Mouse (Mus musculus) heart, embryonic 13.5 days (tissue): ENCODE results near the gene Serbp1. TPM values are rescaled to one million over a fixed set of nuclear protein-coding genes. Genes with fewer than 3 reads are reported as not detected.

ENCODE experiments used
- ATAC-seq: fragments of 200-750 bp; cut with Nextera tagmentation; 2 replicates; pipeline ENCODE4 v1.8.0; 2017; ENCODE audit warnings: moderate TSS enrichment; ENCODE audit not compliant: insufficient number of reproducible peaks, low FRiP score, low TSS enrichment; ENCODE audit errors: extremely low read depth
- H3K27ac ChIP-seq: fragments of 300-500 bp; sonication (generic); replicated peaks from 2 replicates; pipeline ENCODE4 v1.5.1; 2015; ENCODE audit warnings: moderate library complexity, mild to moderate bottlenecking, inconsistent platforms
- H3K27me3 ChIP-seq: fragments of 300-500 bp; sonication (generic); replicated peaks from 2 replicates; pipeline ENCODE4 v1.6.1; 2015; ENCODE audit warnings: mild to moderate bottlenecking, inconsistent platforms
- H3K36me3 ChIP-seq: fragments of 300-500 bp; sonication (generic); 2 replicates; pipeline ENCODE4 v1.6.1; 2015; ENCODE audit warnings: mild to moderate bottlenecking, inconsistent platforms
- H3K4me1 ChIP-seq: fragments of 300-500 bp; sonication (generic); 2 replicates; pipeline ENCODE4 v1.6.1; 2015; ENCODE audit warnings: inconsistent platforms
- H3K4me2 ChIP-seq: fragments of 300-500 bp; sonication (generic); 2 replicates; pipeline ENCODE4 v1.6.1; 2015; ENCODE audit warnings: inconsistent platforms, mild to moderate bottlenecking, moderate library complexity
- H3K4me3 ChIP-seq: fragments of 300-500 bp; sonication (generic); 2 replicates; pipeline ENCODE4 v1.5.1; 2015; ENCODE audit warnings: moderate library complexity, mild to moderate bottlenecking, inconsistent platforms
- H3K9ac ChIP-seq: fragments of 300-500 bp; sonication (generic); 2 replicates; pipeline ENCODE4 v1.6.1; 2015; ENCODE audit warnings: inconsistent platforms, mild to moderate bottlenecking, moderate library complexity
- H3K9me3 ChIP-seq: fragments of 300-500 bp; sonication (generic); 2 replicates; pipeline ENCODE4 v1.6.1; 2016; ENCODE audit warnings: inconsistent platforms
- WGBS: fragments of 180-500 bp; shearing (Covaris S2); methylation state at CpG from one replicate; pipeline ENCODE4 v1.1.7; 2015; ENCODE audit warnings: mixed read lengths; 5-methylcytosine and 5-hydroxymethylcytosine counted together
- polyA plus RNA-seq: library from polyadenylated mRNA; unstranded; fragments of >200 nt; fragmentation: Nextera tagmentation; extraction: Ambion mirVana; gene quantifications from 2 replicates; pipeline ENCODE4 v1.2.1, GENCODE M21; 2015

The Serbp1 gene
- polyA plus RNA-seq, 1 experiment from 2014 or later = 309 TPM

- H3K9me3 ChIP-seq = no peaks in the 10 kb centered on the region
- 74% methylated on average over 3 of the region's 3 CpGs for WGBS
- ATAC-seq = no peak
Measured at GRCm38 (mm10) chr6:67308994-67309393, 71.0 kb downstream of the Serbp1 start.

GRCm38 (mm10) chr6:67309752-67310151 is 71.8 kb downstream of the Serbp1 start:
- H3K4me1 ChIP-seq = no peaks in the 10 kb centered on the region
- no peak overlapping the region for H3K27ac ChIP-seq
- no peaks in the 10 kb centered on the region for H3K9me3 ChIP-seq
- H3K4me2 ChIP-seq = no peak overlapping the region
- ATAC-seq = no peak
- H3K36me3 ChIP-seq = no peaks in the 10 kb centered on the region
- 76% methylated on average over 3 of the region's 3 CpGs for WGBS
- H3K27me3 ChIP-seq = no peaks in the 10 kb centered on the region
- no peak overlapping the region for H3K4me3 ChIP-seq
- no peak overlapping the region for H3K9ac ChIP-seq

More at GRCm38 (mm10) chr6:67308994-67309393, 71.0 kb downstream of the Serbp1 start:
- H3K27ac ChIP-seq = no peak overlapping the region
- no peaks in the 10 kb centered on the region for H3K36me3 ChIP-seq
- H3K4me1 ChIP-seq = no peaks in the 10 kb centered on the region
- H3K4me2 ChIP-seq = no peak overlapping the region
- H3K27me3 ChIP-seq = no peaks in the 10 kb centered on the region
- no peak overlapping the region for H3K9ac ChIP-seq
- no peak overlapping the region for H3K4me3 ChIP-seq

- Histone ChIP-seq H3K27ac (no peak overlapping the region), H3K4me2 (no peak overlapping the region), H3K36me3 (no peaks in the 10 kb centered on the region), H3K9ac (no peak overlapping the region), H3K27me3 (no peaks in the 10 kb centered on the region), H3K4me1 (no peaks in the 10 kb centered on the region), H3K4me3 (no peak overlapping the region), H3K9me3 (no peaks in the 10 kb centered on the region)
- no peak for ATAC-seq
- 71% methylated on average over 1 of the region's 1 CpGs for WGBS
Measured at GRCm38 (mm10) chr6:67314697-67315096, 76.7 kb downstream of the Serbp1 start.

DNA sequence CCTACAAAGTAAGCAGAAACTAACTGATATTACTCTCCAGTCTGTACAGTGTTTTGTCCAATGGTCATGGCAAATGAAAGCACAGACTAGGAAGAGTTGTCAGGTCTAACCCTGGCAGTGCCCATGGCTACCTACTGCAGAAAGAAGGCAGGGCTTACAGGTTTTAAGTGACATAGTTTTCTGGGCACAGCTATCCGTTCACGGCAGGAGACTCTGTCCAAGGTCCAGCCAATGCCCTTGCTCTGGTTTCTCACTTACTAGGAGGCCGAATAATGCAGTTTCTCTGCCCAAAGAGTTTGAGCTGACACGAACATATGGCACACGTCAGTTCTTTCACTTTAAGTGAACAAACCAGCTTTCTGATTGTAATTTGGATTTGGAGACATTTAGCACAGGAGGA is 79.1 kb downstream of the Serbp1 start:
- no peak for ATAC-seq
- Histone ChIP-seq H3K4me3 (no peak overlapping the region), H3K4me1 (no peaks in the 10 kb centered on the region), H3K9ac (no peak overlapping the region), H3K27me3 (no peaks in the 10 kb centered on the region), H3K9me3 (no peaks in the 10 kb centered on the region), H3K36me3 (no peaks in the 10 kb centered on the region), H3K4me2 (no peak overlapping the region), H3K27ac (no peak overlapping the region)
- 59% methylated on average over 5 of the region's 5 CpGs for WGBS

DNA sequence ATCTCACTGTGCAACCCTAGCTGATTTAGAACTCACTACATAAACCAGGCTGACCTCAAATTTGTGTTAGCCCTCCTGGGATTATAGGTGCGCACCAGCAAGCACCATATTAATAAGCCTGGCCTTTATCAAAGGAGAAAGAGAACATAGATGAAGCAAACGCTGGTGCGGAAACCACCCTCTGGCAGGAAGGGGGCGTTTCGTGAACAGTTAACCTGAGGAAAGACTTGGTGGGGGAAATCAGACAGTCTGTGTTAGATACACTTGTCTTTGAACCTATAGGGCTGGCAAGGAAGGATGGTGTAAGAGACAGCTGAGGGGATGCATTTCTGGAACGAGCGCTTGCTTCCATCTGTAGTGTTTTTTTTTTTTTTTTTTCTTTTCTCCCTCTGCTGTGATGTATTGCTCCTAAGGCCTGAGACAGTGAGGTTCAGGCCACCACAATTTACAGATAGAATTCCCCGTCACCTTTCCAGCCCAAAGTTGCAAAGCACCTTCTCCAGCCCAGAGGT is 79.9 kb downstream of the Serbp1 start:
- H3K27me3 ChIP-seq = no peaks in the 10 kb centered on the region
- no peak for ATAC-seq
- H3K4me1 ChIP-seq = no peaks in the 10 kb centered on the region
- H3K27ac ChIP-seq = no peak overlapping the region
- H3K4me2 ChIP-seq = no peak overlapping the region
- no peaks in the 10 kb centered on the region for H3K36me3 ChIP-seq
- no peaks in the 10 kb centered on the region for H3K9me3 ChIP-seq
- 76% methylated on average over 8 of the region's 8 CpGs for WGBS
- H3K4me3 ChIP-seq = no peak overlapping the region
- H3K9ac ChIP-seq = no peak overlapping the region

GRCm38 (mm10) chr6:67318451-67318850 is 80.5 kb downstream of the Serbp1 start:
- Histone ChIP-seq H3K4me2 (no peak overlapping the region), H3K27ac (no peak overlapping the region), H3K4me1 (no peaks in the 10 kb centered on the region), H3K9me3 (no peaks in the 10 kb centered on the region), H3K9ac (no peak overlapping the region), H3K36me3 (no peaks in the 10 kb centered on the region), H3K27me3 (no peaks in the 10 kb centered on the region), H3K4me3 (no peak overlapping the region)
- ATAC-seq = no peak
- WGBS = 17% methylated on average over 10 of the region's 10 CpGs

DNA sequence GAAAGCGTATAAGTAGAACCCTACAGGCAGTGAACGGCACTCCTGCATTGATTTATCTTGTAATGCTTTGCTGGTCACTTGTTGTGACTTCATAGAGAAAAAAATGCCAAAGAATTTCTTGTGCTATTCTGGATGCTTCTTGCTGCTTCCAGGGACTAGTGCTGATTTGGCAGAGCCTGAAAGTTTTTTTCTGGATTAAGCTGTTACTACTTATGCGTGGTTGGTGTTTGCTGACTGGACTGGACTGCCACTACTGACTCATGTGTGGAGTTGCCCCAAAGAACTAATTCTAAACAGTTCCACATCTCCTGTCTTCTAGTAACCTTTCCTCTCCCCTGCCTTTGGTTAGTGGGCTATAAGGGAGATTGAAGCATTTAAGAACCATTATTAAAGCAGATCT is 85.8 kb downstream of the Serbp1 start:
- 74% methylated on average over 3 of the region's 3 CpGs for WGBS
- H3K36me3 ChIP-seq = no peaks in the 10 kb centered on the region
- H3K4me3 ChIP-seq = no peak overlapping the region
- no peaks in the 10 kb centered on the region for H3K4me1 ChIP-seq
- no peak overlapping the region for H3K9ac ChIP-seq
- no peak overlapping the region for H3K4me2 ChIP-seq
- no peaks in the 10 kb centered on the region for H3K9me3 ChIP-seq
- no peak overlapping the region for H3K27ac ChIP-seq
- no peaks in the 10 kb centered on the region for H3K27me3 ChIP-seq
- no peak for ATAC-seq

DNA sequence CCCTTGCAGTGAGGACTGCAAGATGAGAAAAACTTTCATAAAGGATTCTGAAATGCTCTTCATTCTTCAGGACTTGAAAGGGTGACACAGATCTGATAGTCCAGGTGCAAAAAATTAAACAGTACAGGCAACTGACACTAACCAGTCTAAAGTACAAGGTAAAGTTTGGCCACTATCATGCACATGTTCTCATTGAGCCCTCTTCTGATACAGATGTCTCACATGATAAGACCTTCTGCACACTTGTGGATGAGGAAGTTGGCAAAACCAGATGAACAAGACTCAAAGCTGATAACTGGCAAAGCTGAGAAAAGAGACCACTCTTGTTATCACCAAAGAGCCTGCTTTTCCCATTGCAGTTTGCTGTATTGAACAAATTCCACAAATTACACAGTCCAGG is 100.0 kb downstream of the Serbp1 start:
- Histone ChIP-seq H3K9me3 (no peaks in the 10 kb centered on the region), H3K27ac (no peak overlapping the region), H3K27me3 (no peaks in the 10 kb centered on the region), H3K4me3 (no peak overlapping the region), H3K36me3 (no peaks in the 10 kb centered on the region), H3K4me2 (no peak overlapping the region), H3K4me1 (no peaks in the 10 kb centered on the region), H3K9ac (no peak overlapping the region)
- ATAC-seq = no peak

- Histone ChIP-seq H3K4me1 (no peaks in the 10 kb centered on the region), H3K9me3 (no peaks in the 10 kb centered on the region), H3K36me3 (no peaks in the 10 kb centered on the region), H3K27me3 (no peaks in the 10 kb centered on the region), H3K4me3 (no peak overlapping the region), H3K27ac (no peak overlapping the region), H3K9ac (no peak overlapping the region), H3K4me2 (no peak overlapping the region)
- no peak for ATAC-seq
Measured at GRCm38 (mm10) chr6:67339494-67339893, 101.5 kb downstream of the Serbp1 start.

Other genes starting within 250 kb of the Serbp1 start
- gene Gadd45a, start 200.7 kb upstream of the Serbp1 start, polyA plus RNA-seq = 9.4 and 11.0 TPM in 2 replicates
- gene Il12rb2, start 138.0 kb downstream of the Serbp1 start, polyA plus RNA-seq = 0.07 TPM in 1 of 2 replicates, not detected in the other